Mouse (Mus musculus) midbrain, embryonic 15.5 days (tissue): Measurements from ENCODE around the gene Slc9a3. TPM values are rescaled to one million over a fixed set of nuclear protein-coding genes. Genes with fewer than 3 reads are reported as not detected.

Source experiments
- polyA plus RNA-seq: library from polyadenylated mRNA; unstranded; fragments of >200 nt; fragmentation: Nextera tagmentation; extraction: Ambion mirVana; gene quantifications from 2 replicates; pipeline ENCODE4 v1.2.1, GENCODE M21; 2015

Gene Slc9a3
- polyA plus RNA-seq, 1 experiment from 2014 or later, result 0.26 TPM

Other genes starting within 250 kb of the Slc9a3 start
- 11.6 and 13.0 TPM in 2 replicates for gene Trip13, start 183.7 kb upstream of the Slc9a3 start, polyA plus RNA-seq
- 97.4 and 104 TPM in 2 replicates for gene Brd9, start 183.6 kb upstream of the Slc9a3 start, polyA plus RNA-seq
- gene Zdhhc11, start 157.6 kb upstream of the Slc9a3 start, polyA plus RNA-seq, result not detected in 2 replicates
- 11.1 and 12.2 TPM in 2 replicates for gene Tppp, start 112.0 kb upstream of the Slc9a3 start, polyA plus RNA-seq
- gene Cep72, start 59.2 kb upstream of the Slc9a3 start, polyA plus RNA-seq, result 7.6 and 9.0 TPM in 2 replicates
- gene Exoc3, start 87.3 kb downstream of the Slc9a3 start, polyA plus RNA-seq, result 128 and 145 TPM in 2 replicates
- gene Ahrr, start 170.9 kb downstream of the Slc9a3 start, polyA plus RNA-seq, result 0.43 and 0.88 TPM in 2 replicates
- gene Pdcd6, start 196.1 kb downstream of the Slc9a3 start, polyA plus RNA-seq, result 106 and 118 TPM in 2 replicates
- gene Sdha, start 228.8 kb downstream of the Slc9a3 start, polyA plus RNA-seq, result 238 and 246 TPM in 2 replicates
- 38.8 and 44.5 TPM in 2 replicates for gene Ccdc127, start 228.9 kb downstream of the Slc9a3 start, polyA plus RNA-seq
- not detected in 2 replicates for gene Lrrc14b, start 242.5 kb downstream of the Slc9a3 start, polyA plus RNA-seq